Mouse (Mus musculus): Measurements from ENCODE around the gene Isoc2a. TPM values are rescaled to one million over a fixed set of nuclear protein-coding genes. Genes with fewer than 3 reads are reported as not detected.
A peak's percentile ranks its signal among the peaks of the same experiment; 100 is the strongest.

The Isoc2a gene
- polyA plus RNA-seq, 1 experiment from 2014 or later, result 0.53 TPM

GRCm38 (mm10) chr7:4911561-4911960 lies 34.6 kb downstream of the Isoc2a start:
- no peak overlapping the region for H3K4me3 ChIP-seq (ENCODE audit: low read depth, low read length)
- ATAC-seq, result no peak
- 23% methylated on average over 9 of the region's 9 CpGs for WGBS
- TF ChIP-seq EP300 (IDR thresholded peaks at IDR 0.05) (no peak), CTCF (IDR thresholded peaks at IDR 0.05) (peak; percentile 72)
- H3K36me3 ChIP-seq (ENCODE audit: insufficient read depth, low read length), result no peaks in the 10 kb centered on the region
- H3K9ac ChIP-seq (replicated peaks; ENCODE audit: low read depth), result no peak overlapping the region
- H3K9me3 ChIP-seq (ENCODE audit: low read length), result no peaks in the 10 kb centered on the region
- DNase-seq (ENCODE audit: low spot score), result peak; percentile 35
- peaks cover 4% of the 10 kb centered on the region; the same call in 1 of the 2 replicates for H3K4me1 ChIP-seq (ENCODE audit: insufficient read depth, low read depth, low read length)
- no peak overlapping the region for H3K4me2 ChIP-seq (replicated peaks; ENCODE audit: low read depth, low read length)
- no peak overlapping the region for H3K27ac ChIP-seq (ENCODE audit: low read length)
- no peaks in the 10 kb centered on the region for H3K27me3 ChIP-seq (replicated peaks; ENCODE audit: insufficient read depth, low read length)

- H3K9ac ChIP-seq (replicated peaks; ENCODE audit: low read depth), result no peak overlapping the region
- no peaks in the 10 kb centered on the region for H3K36me3 ChIP-seq (ENCODE audit: insufficient read depth, low read length)
- H3K9me3 ChIP-seq (ENCODE audit: low read length), result no peaks in the 10 kb centered on the region
- ATAC-seq (no peak), DNase-seq (ENCODE audit: low spot score) (no peak)
- H3K27ac ChIP-seq (ENCODE audit: low read length), result no peak overlapping the region
- 65% methylated on average over 5 of the region's 5 CpGs for WGBS
- no peak overlapping the region for H3K4me2 ChIP-seq (replicated peaks; ENCODE audit: low read depth, low read length)
- no peak overlapping the region for H3K4me3 ChIP-seq (ENCODE audit: low read depth, low read length)
- TF ChIP-seq EP300 (IDR thresholded peaks at IDR 0.05), result no peak
- TF ChIP-seq CTCF (IDR thresholded peaks at IDR 0.05), result no peak
- peaks cover 4% of the 10 kb centered on the region; the same call in 1 of the 2 replicates for H3K4me1 ChIP-seq (ENCODE audit: insufficient read depth, low read depth, low read length)
- H3K27me3 ChIP-seq (replicated peaks; ENCODE audit: insufficient read depth, low read length), result no peaks in the 10 kb centered on the region
Observed at GRCm38 (mm10) chr7:4912248-4912647, 35.3 kb downstream of the Isoc2a start.

- DNase-seq (ENCODE audit: low spot score), result peak; percentile 96
Observed at GRCm38 (mm10) chr7:4915007-4915665, 38.2 kb downstream of the Isoc2a start, which contains the start of gene Zfp628. Zfp628 (plus strand) TSS chr7:4915217.

GRCm38 (mm10) chr7:4915669-4916416 lies 38.9 kb downstream of the Isoc2a start:
- peaks cover 4% of the 10 kb centered on the region; the same call in 1 of the 2 replicates for H3K4me1 ChIP-seq (ENCODE audit: insufficient read depth, low read depth, low read length)
- H3K9me3 ChIP-seq (ENCODE audit: low read length), result no peaks in the 10 kb centered on the region
- peak overlapping the region; percentile 70 for H3K4me2 ChIP-seq (replicated peaks; ENCODE audit: low read depth, low read length)
- peak overlapping the region; percentile 96 for H3K27ac ChIP-seq (ENCODE audit: low read length)
- WGBS, result 13% methylated on average over 14 of the region's 14 CpGs
- DNase-seq (ENCODE audit: low spot score) (no peak), ATAC-seq (peak; percentile 51)
- H3K36me3 ChIP-seq (ENCODE audit: insufficient read depth, low read length), result peaks cover 24% of the 10 kb centered on the region
- peak overlapping the region; percentile 73 for H3K4me3 ChIP-seq (ENCODE audit: low read depth, low read length)
- TF ChIP-seq CTCF (IDR thresholded peaks at IDR 0.05) (no peak), EP300 (IDR thresholded peaks at IDR 0.05) (peak; percentile 5; the same call in 1 of the 2 replicates)
- no peaks in the 10 kb centered on the region for H3K27me3 ChIP-seq (replicated peaks; ENCODE audit: insufficient read depth, low read length)
- H3K9ac ChIP-seq (replicated peaks; ENCODE audit: low read depth), result peak overlapping the region; percentile 80

More at GRCm38 (mm10) chr7:4915007-4915665, 38.2 kb downstream of the Isoc2a start, which contains the start of gene Zfp628:
- Histone ChIP-seq H3K27ac (ENCODE audit: low read length) (peak within 1 kb of the TSS; percentile 96), H3K9me3 (ENCODE audit: low read length) (no peaks in the 10 kb centered on the region), H3K4me2 (replicated peaks; ENCODE audit: low read depth, low read length) (peak within 1 kb of the TSS; percentile 70), H3K27me3 (replicated peaks; ENCODE audit: insufficient read depth, low read length) (no peaks in the 10 kb centered on the region), H3K4me3 (ENCODE audit: low read depth, low read length) (peak within 1 kb of the TSS; percentile 73), H3K36me3 (ENCODE audit: insufficient read depth, low read length) (peaks cover 18% of the 10 kb centered on the region), H3K4me1 (ENCODE audit: insufficient read depth, low read depth, low read length) (peaks cover 4% of the 10 kb centered on the region; the same call in 1 of the 2 replicates), H3K9ac (replicated peaks; ENCODE audit: low read depth) (peak within 1 kb of the TSS; percentile 80)
- whole genome bisulfite sequencing, result under 1% methylated on average over 42 of the region's 56 CpGs
- ATAC-seq, result peak; percentile 92
- TF ChIP-seq EP300 (IDR thresholded peaks at IDR 0.05) (peak; percentile 38; the same call in 1 of the 2 replicates), CTCF (IDR thresholded peaks at IDR 0.05) (0 out of 2 replicates have a peak, but pooled peaks have one; percentile 0)

- H3K9ac ChIP-seq (replicated peaks; ENCODE audit: low read depth), result no peak overlapping the region
- no peak overlapping the region for H3K4me2 ChIP-seq (replicated peaks; ENCODE audit: low read depth, low read length)
- H3K4me1 ChIP-seq (ENCODE audit: insufficient read depth, low read depth, low read length), result peaks cover 5% of the 10 kb centered on the region; the same call in 1 of the 2 replicates
- H3K36me3 ChIP-seq (ENCODE audit: insufficient read depth, low read length), result peaks cover 24% of the 10 kb centered on the region
- H3K9me3 ChIP-seq (ENCODE audit: low read length), result no peaks in the 10 kb centered on the region
- DNase-seq (ENCODE audit: low spot score) (no peak), ATAC-seq (no peak)
- H3K27ac ChIP-seq (ENCODE audit: low read length), result no peak overlapping the region
- no peak overlapping the region for H3K4me3 ChIP-seq (ENCODE audit: low read depth, low read length)
- no peaks in the 10 kb centered on the region for H3K27me3 ChIP-seq (replicated peaks; ENCODE audit: insufficient read depth, low read length)
- 87% methylated on average over 2 of the region's 2 CpGs for WGBS
- TF ChIP-seq CTCF (IDR thresholded peaks at IDR 0.05) (no peak), EP300 (IDR thresholded peaks at IDR 0.05) (no peak)
Observed at GRCm38 (mm10) chr7:4917494-4917893, 40.5 kb downstream of the Isoc2a start.

GRCm38 (mm10) chr7:4918681-4919080 lies 41.7 kb downstream of the Isoc2a start:
- TF ChIP-seq EP300 (IDR thresholded peaks at IDR 0.05), result no peak
- no peak for TF ChIP-seq CTCF (IDR thresholded peaks at IDR 0.05)
- Histone ChIP-seq H3K27ac (ENCODE audit: low read length) (no peak overlapping the region), H3K9ac (replicated peaks; ENCODE audit: low read depth) (no peak overlapping the region), H3K9me3 (ENCODE audit: low read length) (no peaks in the 10 kb centered on the region), H3K4me2 (replicated peaks; ENCODE audit: low read depth, low read length) (no peak overlapping the region), H3K27me3 (replicated peaks; ENCODE audit: insufficient read depth, low read length) (no peaks in the 10 kb centered on the region), H3K4me3 (ENCODE audit: low read depth, low read length) (no peak overlapping the region), H3K4me1 (ENCODE audit: insufficient read depth, low read depth, low read length) (peaks cover 17% of the 10 kb centered on the region), H3K36me3 (ENCODE audit: insufficient read depth, low read length) (peaks cover 24% of the 10 kb centered on the region)
- 93% methylated on average over 14 of the region's 15 CpGs for WGBS
- DNase-seq (ENCODE audit: low spot score), result no peak
- no peak for ATAC-seq

All from lung, postnatal 0 days (tissue).